Comparison of ENCODE assay signal across 16 mouse cellular contexts in the genomic region with DNA sequence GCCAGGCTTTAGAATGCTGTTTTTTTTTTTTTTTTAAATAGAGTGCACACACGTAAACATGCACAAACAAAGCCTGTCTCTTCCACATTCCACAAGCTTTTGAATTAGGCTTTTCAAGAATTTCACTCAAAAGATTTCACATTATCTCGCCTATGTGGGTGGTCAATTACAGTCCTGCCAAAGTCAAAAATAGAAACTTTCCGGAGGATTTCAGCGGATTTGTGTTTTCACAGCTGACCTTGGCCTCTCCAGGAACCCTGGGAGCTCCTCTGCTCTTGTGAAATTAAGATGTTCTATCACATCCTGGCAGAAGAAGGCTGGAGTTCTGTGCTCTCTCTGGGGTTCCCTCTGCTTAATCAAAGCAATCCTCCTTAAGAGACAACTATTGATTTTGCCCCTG.
DNase-seq lines count a peak whose midpoint lies in the region; ATAC-seq lines count a peak whose summit lies in the region.
"Had no signal": no experiment of that assay in that cellular context is flagged by ENCODE, and none has a peak within 500 bp of the region (broad histone marks: within the 10 kb centered on the region; RNA-seq: fewer than 3 reads in every experiment).

No protein-coding gene starts in this region.

- H3K4me1 ChIP-seq in kidney, embryonic 14.5 days (ENCODE audit: control insufficient read depth, insufficient read depth, low read length), result peaks cover 4% of the 10 kb centered on the region
- peaks cover 3% of the 10 kb centered on the region; the same call in 1 of the 2 replicates for H3K4me1 ChIP-seq in midbrain, embryonic 14.5 days (ENCODE audit: control insufficient read depth, insufficient read depth, low read length)
- peaks cover 18% of the 10 kb centered on the region for H3K4me1 ChIP-seq in midbrain, embryonic 10.5 days
- H3K4me1 ChIP-seq: embryonic facial prominence, embryonic 15.5 days; liver, embryonic 15.5 days had no signal

- no peak overlapping the region for H3K4me3 ChIP-seq in kidney, embryonic 14.5 days (ENCODE audit: low read length)
- H3K4me3 ChIP-seq in midbrain, embryonic 14.5 days (replicated peaks; ENCODE audit: low read depth, low read length), result no peak overlapping the region
- H3K4me3 ChIP-seq in midbrain, embryonic 10.5 days, result no peak overlapping the region
- H3K4me3 ChIP-seq: embryonic facial prominence, embryonic 15.5 days; forebrain, embryonic 12.5 days; heart, adult 2 months; limb, embryonic 12.5 days; liver, embryonic 15.5 days; midbrain, embryonic 13.5 days had no signal

- H3K27me3 ChIP-seq in kidney, embryonic 14.5 days (ENCODE audit: control insufficient read depth, insufficient read depth, low read length), result no peaks in the 10 kb centered on the region
- no peaks in the 10 kb centered on the region for H3K27me3 ChIP-seq in midbrain, embryonic 14.5 days (ENCODE audit: control insufficient read depth, insufficient read depth, low read length)
- H3K27me3 ChIP-seq in midbrain, embryonic 10.5 days (ENCODE audit: low read depth, poor library complexity, severe bottlenecking), result peaks cover 15% of the 10 kb centered on the region; the same call in 1 of the 2 replicates
- H3K27me3 ChIP-seq: CH12.LX; embryonic facial prominence, embryonic 15.5 days; forebrain, embryonic 12.5 days; limb, embryonic 12.5 days; liver, embryonic 15.5 days; midbrain, embryonic 13.5 days had no signal

- H3K27ac ChIP-seq in kidney, embryonic 14.5 days (ENCODE audit: low read depth, low read length), result no peak overlapping the region
- H3K27ac ChIP-seq in midbrain, embryonic 14.5 days (replicated peaks; ENCODE audit: low read depth, low read length), result no peak overlapping the region
- no peak overlapping the region for H3K27ac ChIP-seq in midbrain, embryonic 10.5 days (replicated peaks)
- H3K27ac ChIP-seq: embryonic facial prominence, embryonic 15.5 days; forebrain, embryonic 12.5 days; heart, adult 2 months; limb, embryonic 12.5 days; liver, embryonic 15.5 days; midbrain, embryonic 13.5 days had no signal

- peak; percentile 35; the same call in 1 of the 2 replicates for ATAC-seq in kidney, embryonic 14.5 days (ENCODE audit: low FRiP score, low TSS enrichment)
- ATAC-seq in midbrain, embryonic 14.5 days (ENCODE audit: low FRiP score, low TSS enrichment), result no peak
- ATAC-seq in CD4-positive, CD25-positive, alpha-beta regulatory T cell, adult 4 months, result no peak
- ATAC-seq: inflammation-experienced regulatory T-cells, adult 6 months; midbrain, embryonic 13.5 days had no signal

- no peak overlapping the region for H3K4me2 ChIP-seq in kidney, embryonic 14.5 days (replicated peaks; ENCODE audit: low read depth, low read length)
- H3K4me2 ChIP-seq in midbrain, embryonic 14.5 days (ENCODE audit: low read length), result no peak overlapping the region
- H3K4me2 ChIP-seq: embryonic facial prominence, embryonic 15.5 days; forebrain, embryonic 12.5 days; limb, embryonic 12.5 days; liver, embryonic 15.5 days; midbrain, embryonic 13.5 days had no signal

- H3K36me3 ChIP-seq in kidney, embryonic 14.5 days (ENCODE audit: control insufficient read depth, insufficient read depth, low read length), result no peaks in the 10 kb centered on the region
- H3K36me3 ChIP-seq in midbrain, embryonic 14.5 days (ENCODE audit: control insufficient read depth, insufficient read depth, low read length), result no peaks in the 10 kb centered on the region
- H3K36me3 ChIP-seq in midbrain, embryonic 10.5 days, result no peaks in the 10 kb centered on the region
- H3K36me3 ChIP-seq: embryonic facial prominence, embryonic 15.5 days; forebrain, embryonic 12.5 days; limb, embryonic 12.5 days; liver, embryonic 15.5 days; midbrain, embryonic 13.5 days had no signal

- no peak for DNase-seq in kidney, postnatal 25 days
- DNase-seq in midbrain, embryonic 14.5 days, result peak; percentile 15
- DNase-seq in midbrain, embryonic 10.5 days (ENCODE audit: low spot score), result no peak
- DNase-seq in ZHBTc4 (ENCODE audit: low read depth, low spot score), result peak; percentile 25
- DNase-seq in embryo, embryonic 11 days, result peak; percentile 44
- DNase-seq in T-cell, adult 2 months (ENCODE audit: low spot score), result no peak
- DNase-seq: heart, adult 2 months had no signal

- 21% methylated on average over 4 of the region's 4 CpGs for WGBS in kidney, embryonic 14.5 days
- 12% methylated on average over 4 of the region's 4 CpGs for WGBS in midbrain, embryonic 14.5 days
- WGBS in midbrain, embryonic 10.5 days, result 19% methylated on average over 4 of the region's 4 CpGs

- H3K9ac ChIP-seq in kidney, embryonic 14.5 days (ENCODE audit: low read depth, low read length), result no peak overlapping the region
- no peak overlapping the region for H3K9ac ChIP-seq in midbrain, embryonic 14.5 days (replicated peaks; ENCODE audit: low read length)
- H3K9ac ChIP-seq: embryonic facial prominence, embryonic 15.5 days; forebrain, embryonic 12.5 days; limb, embryonic 12.5 days; liver, embryonic 15.5 days; midbrain, embryonic 13.5 days had no signal

- H3K9me3 ChIP-seq in kidney, embryonic 14.5 days (ENCODE audit: control insufficient read depth, low read length), result no peaks in the 10 kb centered on the region
- H3K9me3 ChIP-seq in midbrain, embryonic 14.5 days (ENCODE audit: control insufficient read depth, low read length), result no peaks in the 10 kb centered on the region
- H3K9me3 ChIP-seq in midbrain, embryonic 10.5 days (replicated peaks), result no peaks in the 10 kb centered on the region
- H3K9me3 ChIP-seq: embryonic facial prominence, embryonic 15.5 days; forebrain, embryonic 12.5 days; limb, embryonic 12.5 days; liver, embryonic 15.5 days; midbrain, embryonic 13.5 days had no signal

Comparison
In these comparisons a context has a peak if more than half of its experiments do, and no peak if none do; other contexts are left out.
1. DNase-seq: peak in midbrain, embryonic 14.5 days (single experiment), ZHBTc4 (single experiment) and embryo, embryonic 11 days (single experiment); none in kidney, postnatal 25 days (0 of 2), midbrain, embryonic 10.5 days (single experiment) and T-cell, adult 2 months (single experiment).